Mouse (Mus musculus): ENCODE measurements around the gene Myrip. TPM values are rescaled to one million over a fixed set of nuclear protein-coding genes. Genes with fewer than 3 reads are reported as not detected.
"Not testable (repeated sequence)": the region's sequence is repeated elsewhere in the genome, so short reads cannot be mapped to it uniquely, and the experiment has no call there.

Gene Myrip
- polyA plus RNA-seq, 1 experiment from 2014 or later: 0.45 TPM

DNA sequence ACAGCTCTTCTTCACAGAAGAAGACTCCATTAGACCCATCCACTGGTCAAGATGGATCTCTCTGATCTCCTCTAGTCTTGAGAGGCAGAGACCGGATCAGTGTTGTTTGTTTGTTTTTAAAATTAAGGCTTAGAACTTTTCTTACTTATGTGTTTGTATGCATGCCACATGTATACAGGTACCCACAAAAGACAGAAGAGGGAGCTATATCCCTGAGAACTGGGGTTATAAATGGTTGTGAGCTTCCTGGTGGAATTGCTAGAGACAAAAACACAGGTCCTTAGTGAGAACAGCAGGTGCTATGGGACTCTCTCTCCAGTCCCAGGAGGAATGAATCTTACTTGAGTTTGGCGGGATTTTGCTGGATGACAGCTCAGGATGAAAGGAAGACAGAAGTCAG lies 1.9 kb upstream of the Myrip start:
- no peak for ATAC-seq (ENCODE audit: insufficient number of reproducible peaks, low FRiP score, low TSS enrichment, low read depth)
- H3K4me2 ChIP-seq: no peak overlapping the region
- H3K36me3 ChIP-seq: no peaks in the 10 kb centered on the region
- peaks cover 41% of the 10 kb centered on the region for H3K27me3 ChIP-seq
- no peaks in the 10 kb centered on the region for H3K9me3 ChIP-seq
- peaks cover 16% of the 10 kb centered on the region for H3K4me1 ChIP-seq
- H3K4me3 ChIP-seq: no peak overlapping the region
- no peak overlapping the region for H3K9ac ChIP-seq
- H3K27ac ChIP-seq: no peak overlapping the region
- 61% methylated on average over 2 of the region's 2 CpGs for WGBS

DNA sequence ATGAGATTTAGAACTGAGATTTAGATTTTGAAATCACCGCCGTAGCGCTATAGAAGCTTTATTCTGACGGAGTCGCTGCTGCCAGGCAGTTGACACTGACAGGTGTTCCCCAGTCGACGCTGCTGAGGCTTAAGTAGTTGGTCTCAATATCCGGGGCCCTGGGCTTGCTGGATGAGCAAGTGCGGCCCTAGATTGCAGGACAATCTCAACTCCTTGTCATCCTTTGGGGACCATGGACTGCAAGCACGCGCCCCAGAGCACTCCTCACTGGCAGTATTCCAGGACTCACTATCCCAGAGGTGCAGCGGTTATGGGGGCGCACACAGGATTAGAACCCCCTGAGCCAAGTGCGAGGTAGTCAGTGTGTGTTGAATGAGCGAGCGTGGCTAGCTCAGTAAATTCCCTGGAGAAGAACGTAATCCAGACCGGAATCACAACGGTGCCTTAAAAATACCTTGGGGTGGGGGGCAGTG lies 1.7 kb downstream of the Myrip start:
- Histone ChIP-seq H3K4me2 (peak overlapping the region; percentile 91), H3K4me1 (peaks cover 18% of the 10 kb centered on the region), H3K9me3 (no peaks in the 10 kb centered on the region), H3K27me3 (peaks cover 70% of the 10 kb centered on the region), H3K9ac (no peak overlapping the region), H3K4me3 (peak overlapping the region; percentile 55), H3K36me3 (no peaks in the 10 kb centered on the region), H3K27ac (no peak overlapping the region)
- ATAC-seq (ENCODE audit: insufficient number of reproducible peaks, low FRiP score, low TSS enrichment, low read depth): no peak
- 10% methylated on average over 19 of the region's 19 CpGs for WGBS

DNA sequence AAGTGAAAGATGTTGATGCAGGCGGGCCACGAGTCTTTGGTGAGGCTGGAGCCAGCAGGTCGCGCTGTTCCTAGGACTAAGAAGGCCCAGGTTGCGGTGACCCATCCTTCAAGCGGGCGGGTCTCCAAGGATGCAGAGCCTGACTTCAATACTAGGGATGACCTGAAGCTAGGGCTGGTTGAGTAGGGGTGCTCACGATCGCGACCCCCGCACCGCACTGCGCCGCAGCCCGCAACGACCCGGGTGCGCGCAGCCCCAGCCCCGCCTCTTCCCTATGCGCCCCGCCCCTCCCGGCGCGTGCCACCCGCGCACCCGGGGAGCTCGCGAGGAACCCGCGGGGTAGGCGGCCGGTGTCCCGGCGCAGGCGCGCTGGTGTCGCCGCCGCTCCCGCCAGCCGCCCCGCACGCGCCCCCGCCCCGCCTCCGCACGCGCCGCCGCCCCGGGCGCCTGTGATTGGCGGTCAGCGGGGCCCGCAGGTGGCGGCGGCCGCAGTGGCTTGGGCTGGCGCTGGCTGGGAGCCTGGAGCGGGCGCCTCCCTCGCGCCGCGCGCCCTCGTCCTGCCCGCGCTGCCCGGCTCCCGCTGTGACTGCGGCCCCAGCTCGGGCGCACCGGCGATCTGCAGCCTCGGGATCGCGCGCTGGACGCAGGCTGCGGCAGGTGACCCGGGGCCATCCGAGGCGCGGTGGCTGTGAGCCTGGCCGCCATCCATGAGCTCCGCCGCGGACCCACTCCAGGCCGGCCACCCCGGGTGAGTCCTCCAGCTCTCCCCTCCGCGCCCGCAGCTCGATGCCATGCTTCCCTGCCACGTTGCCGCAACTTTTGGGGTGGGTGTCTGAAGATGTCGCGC lies 2.4 kb downstream of the Myrip start:
- peak overlapping the region; percentile 55 for H3K4me3 ChIP-seq
- H3K4me2 ChIP-seq: peak overlapping the region; percentile 91
- no peaks in the 10 kb centered on the region for H3K9me3 ChIP-seq
- no peaks in the 10 kb centered on the region for H3K36me3 ChIP-seq
- 0 out of 2 replicates have a peak overlapping the region, but pooled peaks have one; percentile 4 for H3K9ac ChIP-seq
- WGBS: under 1% methylated on average over 76 of the region's 103 CpGs
- ATAC-seq (ENCODE audit: insufficient number of reproducible peaks, low FRiP score, low TSS enrichment, low read depth): peak; percentile 50; the same call in 1 of the 2 replicates
- peaks cover 73% of the 10 kb centered on the region for H3K27me3 ChIP-seq
- H3K27ac ChIP-seq: no peak overlapping the region
- peaks cover 18% of the 10 kb centered on the region for H3K4me1 ChIP-seq

DNA sequence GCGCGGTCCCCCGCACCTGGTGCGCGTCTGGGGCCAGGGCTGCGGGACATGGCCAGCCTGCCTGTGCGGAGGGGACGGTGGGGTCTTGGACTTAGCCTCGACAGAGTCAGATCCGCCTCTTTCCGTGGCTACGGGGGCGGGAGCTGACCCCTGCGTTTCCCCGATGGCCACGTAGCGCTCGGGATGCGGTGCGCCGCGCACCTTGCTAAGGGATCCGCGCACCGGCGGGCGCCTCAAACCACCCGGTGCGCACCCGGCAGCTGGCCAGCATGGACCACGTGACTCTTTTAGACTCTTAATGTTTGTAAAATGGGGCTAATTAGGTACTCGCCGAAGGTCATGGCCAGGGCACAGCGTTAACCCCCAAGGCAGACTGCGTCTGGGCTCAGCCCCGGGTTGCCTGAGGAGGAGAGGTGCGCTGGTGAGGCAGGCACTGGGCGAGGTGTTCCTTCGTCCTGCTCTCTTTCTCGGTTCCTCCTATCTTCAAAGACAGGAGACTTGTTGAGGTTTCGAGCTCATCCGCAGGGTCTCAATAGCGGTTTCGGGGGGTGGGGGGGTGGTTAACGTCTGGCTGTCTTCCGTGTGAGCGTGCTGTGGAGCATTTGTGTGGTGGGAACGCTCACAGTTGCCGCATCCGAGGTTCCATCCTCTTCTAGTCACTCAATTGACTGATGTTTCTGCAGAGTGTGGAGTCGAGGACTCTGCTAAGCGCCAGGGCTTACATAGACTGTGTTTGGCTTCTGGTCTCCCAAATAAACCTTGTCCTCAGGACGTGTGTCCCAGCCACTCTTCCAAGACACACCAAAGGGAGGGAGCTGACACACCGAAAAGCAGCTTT lies 3.2 kb downstream of the Myrip start:
- 3% methylated on average over 50 of the region's 54 CpGs for WGBS
- ATAC-seq (ENCODE audit: insufficient number of reproducible peaks, low FRiP score, low TSS enrichment, low read depth): no peak

DNA sequence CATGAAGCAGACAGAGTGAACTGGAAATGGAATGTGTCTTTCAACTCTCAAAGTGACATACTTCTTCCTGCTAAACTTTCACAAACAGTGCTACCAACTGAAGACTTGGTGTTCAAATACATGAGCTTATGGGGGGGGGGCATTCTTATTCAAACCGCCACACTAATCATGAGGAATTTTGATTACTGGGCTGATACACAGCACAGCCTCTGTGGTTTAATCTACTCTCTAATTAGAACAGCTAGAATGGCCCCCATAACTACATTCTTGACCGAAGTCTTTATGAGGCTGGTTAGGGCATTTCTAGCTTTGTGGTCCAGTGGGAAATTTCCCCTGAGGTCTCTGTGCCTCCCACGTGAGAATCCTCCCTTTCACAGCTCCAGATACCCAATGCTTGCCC lies 13.9 kb downstream of the Myrip start:
- Histone ChIP-seq H3K27ac (no peak overlapping the region), H3K9ac (no peak overlapping the region), H3K4me3 (no peak overlapping the region), H3K4me1 (no peaks in the 10 kb centered on the region), H3K36me3 (no peaks in the 10 kb centered on the region), H3K4me2 (no peak overlapping the region), H3K9me3 (no peaks in the 10 kb centered on the region), H3K27me3 (no peaks in the 10 kb centered on the region)
- 29% methylated on average over 3 of the region's 3 CpGs for WGBS
- no peak for ATAC-seq (ENCODE audit: insufficient number of reproducible peaks, low FRiP score, low TSS enrichment, low read depth)

More for the DNA sequence above, 3.2 kb downstream of the Myrip start:
- H3K4me2 ChIP-seq: peak overlapping the region; percentile 91
- H3K36me3 ChIP-seq: no peaks in the 10 kb centered on the region
- H3K4me1 ChIP-seq: peaks cover 18% of the 10 kb centered on the region
- peak overlapping the region; percentile 55 for H3K4me3 ChIP-seq
- no peaks in the 10 kb centered on the region for H3K9me3 ChIP-seq
- peaks cover 73% of the 10 kb centered on the region for H3K27me3 ChIP-seq
- no peak overlapping the region for H3K27ac ChIP-seq
- H3K9ac ChIP-seq: 0 out of 2 replicates have a peak overlapping the region, but pooled peaks have one; percentile 4

DNA sequence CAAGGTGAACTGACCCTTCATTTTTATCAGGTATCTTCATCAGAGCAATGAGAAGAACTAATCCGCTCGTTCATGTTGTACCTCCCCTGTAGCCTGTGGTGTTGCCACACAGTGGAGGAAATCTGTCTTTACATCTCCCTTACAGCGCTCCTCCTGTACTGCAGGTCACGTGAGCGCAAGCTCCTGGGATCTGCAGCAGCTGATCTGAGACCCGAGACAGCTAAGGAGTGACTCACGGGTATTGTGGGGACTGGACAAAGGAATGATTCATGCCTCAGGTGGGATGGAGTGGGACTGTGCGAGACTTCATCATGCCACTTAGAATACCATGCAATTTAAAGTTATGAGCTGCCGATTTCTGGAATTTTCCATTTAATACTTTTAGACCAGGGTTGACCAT lies 17.8 kb downstream of the Myrip start:
- H3K36me3 ChIP-seq: no peaks in the 10 kb centered on the region
- no peak overlapping the region for H3K4me3 ChIP-seq
- H3K4me2 ChIP-seq: no peak overlapping the region
- H3K27me3 ChIP-seq: no peaks in the 10 kb centered on the region
- ATAC-seq (ENCODE audit: insufficient number of reproducible peaks, low FRiP score, low TSS enrichment, low read depth): no peak
- no peaks in the 10 kb centered on the region for H3K9me3 ChIP-seq
- H3K27ac ChIP-seq: no peak overlapping the region
- H3K9ac ChIP-seq: no peak overlapping the region
- 71% methylated on average over 9 of the region's 9 CpGs for WGBS
- no peaks in the 10 kb centered on the region for H3K4me1 ChIP-seq

DNA sequence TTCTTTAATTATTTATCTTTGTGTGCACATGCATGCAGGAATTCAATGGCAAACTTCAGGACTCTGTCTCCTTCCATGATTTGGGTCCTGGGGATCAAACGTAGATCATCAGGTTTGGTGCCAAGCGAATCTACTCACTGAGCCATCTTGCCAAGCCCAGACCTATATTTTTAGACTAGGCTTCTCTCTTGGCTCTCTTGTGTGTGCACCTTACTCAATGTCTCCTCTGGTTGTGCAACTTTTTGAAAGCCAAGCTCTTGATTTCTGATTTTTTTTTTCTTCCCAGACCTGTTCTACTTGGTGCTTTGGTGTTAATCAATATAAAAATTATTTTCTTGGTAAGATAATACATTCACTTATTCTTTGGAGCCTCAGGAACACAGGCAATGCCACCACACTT lies 19.3 kb downstream of the Myrip start:
- Histone ChIP-seq H3K4me3 (no peak overlapping the region), H3K27me3 (no peaks in the 10 kb centered on the region), H3K9ac (no peak overlapping the region), H3K4me1 (no peaks in the 10 kb centered on the region), H3K9me3 (no peaks in the 10 kb centered on the region), H3K36me3 (no peaks in the 10 kb centered on the region), H3K27ac (no peak overlapping the region), H3K4me2 (no peak overlapping the region)
- WGBS: 86% methylated on average over 2 of the region's 2 CpGs
- no peak for ATAC-seq (ENCODE audit: insufficient number of reproducible peaks, low FRiP score, low TSS enrichment, low read depth)

DNA sequence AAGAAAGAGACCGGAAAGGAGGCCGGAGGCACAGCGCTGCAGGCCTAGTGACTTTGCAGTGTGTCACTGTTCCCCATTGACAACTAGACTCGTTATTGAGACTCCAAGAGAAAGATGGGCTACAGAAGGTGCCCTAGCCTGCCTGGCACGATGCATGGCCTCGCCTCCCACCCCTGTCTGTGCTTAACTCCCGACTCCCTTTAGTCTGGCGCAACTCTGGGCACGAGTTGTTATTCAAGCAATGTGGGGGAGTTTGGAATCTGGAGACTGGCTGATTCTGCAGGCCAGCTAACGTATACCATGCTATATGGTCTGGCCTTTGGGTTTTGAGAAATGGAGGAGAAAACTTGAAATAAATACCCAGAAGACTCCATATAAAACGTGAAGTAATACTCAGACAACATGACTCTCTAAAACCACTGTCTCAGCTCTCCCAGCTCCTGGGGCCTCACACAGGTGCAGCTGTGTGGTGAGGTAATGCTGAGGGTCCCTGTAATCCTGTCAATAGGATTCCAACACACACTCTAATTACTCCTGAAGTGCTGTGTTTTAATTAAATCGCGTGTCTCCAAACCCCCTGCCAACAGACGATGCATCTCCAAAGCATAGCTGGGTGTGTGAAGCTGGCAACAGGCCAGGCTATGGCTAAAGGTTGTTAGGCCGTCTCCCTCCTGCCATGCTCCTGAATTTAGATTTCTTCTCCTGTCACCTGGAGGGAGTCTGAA lies 21.6 kb downstream of the Myrip start:
- no peak overlapping the region for H3K4me2 ChIP-seq
- no peak for ATAC-seq (ENCODE audit: insufficient number of reproducible peaks, low FRiP score, low TSS enrichment, low read depth)

DNA sequence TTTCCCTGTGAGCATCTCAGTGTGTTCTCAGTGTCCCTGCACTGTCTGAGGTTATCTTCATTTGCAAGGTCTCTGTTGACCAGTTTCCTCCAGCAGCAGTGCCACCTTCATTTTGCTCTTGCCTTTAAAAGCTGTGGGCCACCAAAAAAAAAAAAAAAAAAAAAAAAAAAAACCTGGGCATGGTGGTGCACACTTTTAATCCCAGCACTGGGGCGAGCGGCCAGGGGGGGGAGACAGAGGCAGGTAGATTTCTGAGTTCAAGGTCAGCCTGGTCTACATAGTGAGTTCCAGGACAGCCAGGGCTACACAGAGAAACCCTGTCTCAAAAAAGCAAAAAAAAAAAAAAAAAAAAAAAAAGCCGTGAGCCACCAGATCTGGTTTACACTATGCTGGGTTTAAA lies 29.7 kb downstream of the Myrip start:
- not testable (repeated sequence) for H3K9me3 ChIP-seq; H3K9ac ChIP-seq; H3K4me1 ChIP-seq; H3K4me2 ChIP-seq; H3K4me3 ChIP-seq; ATAC-seq (ENCODE audit: insufficient number of reproducible peaks, low FRiP score, low TSS enrichment, low read depth); H3K27ac ChIP-seq; H3K27me3 ChIP-seq; H3K36me3 ChIP-seq
- WGBS: 74% methylated on average over 3 of the region's 3 CpGs

More for the DNA sequence above, 21.6 kb downstream of the Myrip start:
- Histone ChIP-seq H3K27me3 (no peaks in the 10 kb centered on the region), H3K9ac (no peak overlapping the region), H3K4me1 (no peaks in the 10 kb centered on the region), H3K36me3 (no peaks in the 10 kb centered on the region), H3K4me3 (no peak overlapping the region), H3K27ac (no peak overlapping the region), H3K9me3 (no peaks in the 10 kb centered on the region)
- WGBS: 66% methylated on average over 15 of the region's 15 CpGs

DNA sequence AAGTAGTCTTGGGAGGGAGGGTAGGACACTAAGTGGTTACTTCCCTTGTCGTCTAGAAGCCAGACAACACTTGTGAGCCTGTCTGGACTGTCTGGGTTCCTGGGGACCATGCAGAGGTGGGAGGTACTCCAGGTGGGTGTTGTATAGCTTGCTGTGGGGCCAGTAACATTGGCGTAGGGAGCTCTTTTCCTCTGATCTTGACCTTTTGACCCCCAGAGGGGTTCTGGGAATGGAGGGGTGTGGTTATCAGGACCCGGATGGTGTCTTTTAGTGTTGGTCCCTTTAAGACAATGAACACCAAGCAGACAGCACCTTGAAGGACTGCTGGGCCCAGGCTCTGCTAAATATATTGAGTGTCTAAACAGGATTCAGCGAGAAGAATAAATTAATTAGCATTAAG lies 36.9 kb downstream of the Myrip start:
- 37% methylated on average over 4 of the region's 4 CpGs for WGBS
- Histone ChIP-seq H3K27me3 (no peaks in the 10 kb centered on the region), H3K4me1 (0 out of 2 replicates have a peak, but pooled peaks cover 3% of the 10 kb centered on the region), H3K4me2 (no peak overlapping the region), H3K9me3 (no peaks in the 10 kb centered on the region), H3K4me3 (no peak overlapping the region), H3K36me3 (no peaks in the 10 kb centered on the region), H3K27ac (no peak overlapping the region), H3K9ac (no peak overlapping the region)
- no peak for ATAC-seq (ENCODE audit: insufficient number of reproducible peaks, low FRiP score, low TSS enrichment, low read depth)

DNA sequence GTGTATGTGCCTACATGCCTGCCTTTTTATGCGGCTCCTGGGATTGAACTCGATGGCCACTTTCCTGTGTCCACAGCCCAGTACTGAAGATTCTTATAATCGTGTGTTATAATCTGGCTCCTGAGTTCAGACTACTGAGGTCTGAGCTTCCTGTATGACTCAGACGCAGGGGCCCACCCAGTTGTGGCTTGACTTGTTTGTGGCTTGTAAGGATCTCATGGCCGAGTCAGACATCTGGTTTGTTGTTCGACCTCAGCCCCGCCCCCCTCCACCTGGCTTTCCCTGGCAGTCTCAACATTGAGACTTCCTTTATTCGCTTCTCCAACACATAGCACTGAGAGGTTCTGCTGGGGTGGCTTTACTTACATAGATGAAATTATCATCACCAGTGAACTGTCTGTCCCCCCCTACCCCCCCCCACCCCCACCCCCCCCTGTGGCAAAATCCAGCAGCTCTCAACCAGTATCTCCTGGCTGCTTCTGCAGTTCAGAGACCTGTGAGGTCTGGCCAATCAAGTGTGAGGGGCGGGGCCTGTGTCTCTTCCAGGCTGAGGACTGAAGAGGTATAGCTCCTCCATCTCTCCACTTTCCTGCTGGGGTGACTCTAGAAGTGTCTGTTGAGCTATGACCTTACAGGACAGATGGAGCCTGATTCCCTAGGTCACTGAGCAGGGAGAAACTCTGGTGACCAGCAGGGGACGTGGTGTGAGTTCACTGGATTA lies 38.8 kb downstream of the Myrip start:
- Histone ChIP-seq H3K9ac (no peak overlapping the region), H3K4me1 (0 out of 2 replicates have a peak, but pooled peaks cover 10% of the 10 kb centered on the region), H3K27ac (no peak overlapping the region), H3K36me3 (no peaks in the 10 kb centered on the region), H3K4me2 (no peak overlapping the region), H3K4me3 (no peak overlapping the region), H3K9me3 (no peaks in the 10 kb centered on the region), H3K27me3 (no peaks in the 10 kb centered on the region)
- ATAC-seq (ENCODE audit: insufficient number of reproducible peaks, low FRiP score, low TSS enrichment, low read depth): no peak
- 49% methylated on average over 10 of the region's 10 CpGs for WGBS
